Mouse (Mus musculus) heart, embryonic 10.5 days (tissue): ENCODE results near the gene Podxl. TPM values are rescaled to one million over a fixed set of nuclear protein-coding genes. Genes with fewer than 3 reads are reported as not detected.

ENCODE experiments used
- DNase-seq: peaks from one replicate; pipeline ENCODE4 v3.0.0-alpha.2; 2017; ENCODE audit warnings: low spot score
- H3K27ac ChIP-seq: fragments of 300-500 bp; sonication (generic); 2 replicates; pipeline ENCODE4 v1.5.1; 2016; ENCODE audit warnings: mild to moderate bottlenecking
- H3K27me3 ChIP-seq: fragments of 300-500 bp; sonication (generic); 2 replicates; pipeline ENCODE4 v1.6.1; 2016; ENCODE audit warnings: mild to moderate bottlenecking; ENCODE audit not compliant: poor library complexity, insufficient read depth, severe bottlenecking
- H3K36me3 ChIP-seq: fragments of 300-500 bp; sonication (generic); 2 replicates; pipeline ENCODE4 v1.6.1; 2016; ENCODE audit warnings: mild to moderate bottlenecking, moderate library complexity
- H3K4me1 ChIP-seq: fragments of 300-500 bp; sonication (generic); 2 replicates; pipeline ENCODE4 v1.6.1; 2016; ENCODE audit warnings: mild to moderate bottlenecking
- H3K4me3 ChIP-seq: fragments of 300-500 bp; sonication (generic); 2 replicates; pipeline ENCODE4 v1.5.1; 2016; ENCODE audit warnings: mild to moderate bottlenecking, moderate library complexity
- H3K9me3 ChIP-seq: fragments of 300-500 bp; sonication (generic); 2 replicates; pipeline ENCODE4 v1.6.1; 2016; ENCODE audit warnings: mild to moderate bottlenecking, moderate library complexity
- WGBS: fragments of 180-500 bp; shearing (Covaris S2); methylation state at CpG from one replicate; pipeline ENCODE4 v1.1.7; 2016; 5-methylcytosine and 5-hydroxymethylcytosine counted together
- polyA plus RNA-seq: library from polyadenylated mRNA; unstranded; fragments of >200 nt; fragmentation: Nextera tagmentation; extraction: Ambion mirVana; gene quantifications from 2 replicates; pipeline ENCODE4 v1.2.1, GENCODE M21; 2016

Podxl gene
- 47.6 and 62.0 TPM in 2 replicates for polyA plus RNA-seq

DNA sequence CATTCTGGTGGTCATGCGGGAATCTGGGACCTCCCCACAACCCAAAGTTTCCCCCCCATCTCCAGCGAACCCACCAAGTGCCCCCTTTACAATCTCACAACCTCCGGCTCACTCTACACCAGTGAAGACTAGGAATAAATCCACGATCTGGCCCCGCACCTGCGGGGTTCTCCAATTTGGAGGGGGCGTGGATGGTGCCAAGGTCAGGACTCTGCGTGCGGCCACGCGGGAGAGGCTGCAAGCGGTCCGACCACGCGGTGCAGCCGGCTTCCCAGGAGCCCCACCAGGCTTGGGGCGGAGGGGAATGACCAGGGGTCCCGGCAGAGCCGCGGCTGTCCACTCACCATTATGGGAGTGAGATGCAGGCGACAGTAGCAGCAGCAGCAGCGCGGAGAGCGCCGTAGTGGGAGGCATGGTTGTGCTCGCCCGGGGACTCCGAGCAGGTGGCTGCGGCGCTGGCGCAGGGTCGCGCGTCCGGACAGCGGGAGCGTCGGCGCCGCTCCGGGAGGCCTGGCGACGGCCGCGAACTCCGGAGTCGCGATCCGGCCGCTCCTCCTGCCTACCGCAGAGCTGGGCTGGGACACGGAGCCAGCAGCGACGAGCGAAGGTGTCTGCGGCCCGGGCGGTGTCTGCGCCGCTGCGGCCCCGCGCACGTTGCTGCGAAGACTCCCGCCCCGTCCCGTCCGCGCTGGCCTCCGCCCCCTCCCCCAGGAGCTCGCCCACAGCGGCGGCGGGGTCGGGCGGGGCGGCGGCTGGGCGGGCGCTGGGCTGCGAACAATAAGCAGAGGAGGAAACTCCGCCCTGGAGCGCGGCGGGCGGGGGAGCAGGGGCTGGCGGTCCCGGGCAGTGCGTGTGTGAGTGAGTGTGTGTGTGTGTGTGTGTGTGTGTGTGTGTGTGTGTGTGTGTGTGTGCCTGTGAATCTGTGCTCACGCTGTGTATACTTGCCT lies at the start of gene Podxl:
Podxl (minus strand) TSS at position 747 of the 947 bp plus-strand sequence.
- H3K27me3 ChIP-seq, result 0 out of 2 replicates have a peak, but pooled peaks cover 6% of the 10 kb centered on the region
- peak within 1 kb of the TSS; percentile 86 for H3K4me3 ChIP-seq
- WGBS, result under 1% methylated on average over 81 of the region's 91 CpGs
- H3K4me1 ChIP-seq, result peaks cover 78% of the 10 kb centered on the region
- peak; percentile 95 for DNase-seq
- no peaks in the 10 kb centered on the region for H3K36me3 ChIP-seq
- peak within 1 kb of the TSS; percentile 93 for H3K27ac ChIP-seq
- H3K9me3 ChIP-seq, result no peaks in the 10 kb centered on the region

DNA sequence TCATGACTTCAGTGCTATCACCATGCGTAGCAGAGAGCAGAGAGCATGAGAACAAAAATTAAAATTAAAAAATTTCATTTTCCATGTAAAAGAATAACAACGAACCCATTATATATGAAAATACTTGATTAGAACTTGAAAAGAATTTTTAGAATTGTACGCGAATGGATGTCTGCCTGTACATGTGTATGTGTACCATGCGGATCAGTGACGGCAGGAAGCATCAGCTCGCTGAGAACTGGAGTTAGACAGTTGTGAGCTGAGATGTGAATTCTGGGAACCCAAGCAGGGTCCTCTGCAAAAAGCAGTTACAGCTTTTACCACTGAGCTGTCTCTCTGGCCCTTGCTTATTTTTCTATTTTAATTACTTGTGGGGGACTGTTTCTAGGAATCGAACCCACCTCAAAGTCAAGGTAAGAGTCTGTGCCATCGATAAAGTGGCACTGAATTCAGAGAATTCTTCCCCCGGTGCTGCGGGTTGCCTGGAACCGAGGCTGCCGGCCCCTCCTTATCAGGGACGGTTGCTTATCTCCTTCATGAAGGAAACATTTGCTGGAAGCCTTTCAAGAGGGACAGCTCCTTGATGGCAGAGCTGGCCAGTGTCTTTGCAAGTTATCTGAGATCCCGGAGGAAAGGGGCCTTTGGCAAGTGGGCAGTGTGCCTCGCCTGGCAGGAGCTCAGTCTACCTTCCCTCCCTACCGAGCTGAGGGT lies 48.9 kb upstream of the Podxl start:
- peak overlapping the region; percentile 90 for H3K27ac ChIP-seq
- DNase-seq, result peak; percentile 88
- H3K4me1 ChIP-seq, result peaks cover 65% of the 10 kb centered on the region
- peak overlapping the region; percentile 27; the same call in 1 of the 2 replicates for H3K4me3 ChIP-seq
- H3K9me3 ChIP-seq, result no peaks in the 10 kb centered on the region
- H3K36me3 ChIP-seq, result no peaks in the 10 kb centered on the region
- H3K27me3 ChIP-seq, result no peaks in the 10 kb centered on the region
- WGBS, result 26% methylated on average over 17 of the region's 17 CpGs

DNA sequence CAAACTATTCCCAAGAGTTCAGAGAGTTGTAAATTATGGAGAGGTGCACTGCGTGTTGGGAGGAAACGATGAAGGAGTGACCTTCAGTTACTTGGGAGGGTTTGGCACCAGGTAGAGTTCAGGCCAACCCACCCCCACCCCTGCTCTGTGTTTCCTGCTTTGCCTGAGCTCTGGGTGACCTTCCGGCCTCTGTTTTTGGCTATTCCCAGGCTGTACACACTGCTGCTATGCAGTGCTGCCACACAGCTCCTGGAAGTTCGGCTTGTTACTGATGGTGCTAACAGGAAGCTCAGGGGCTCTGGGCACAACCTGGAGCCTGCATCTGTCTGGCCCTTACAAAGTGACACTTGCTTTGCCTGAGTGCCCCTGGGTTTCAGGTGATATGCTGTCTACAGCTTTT lies 42.6 kb upstream of the Podxl start:
- Histone ChIP-seq H3K36me3 (no peaks in the 10 kb centered on the region), H3K4me1 (peaks cover 47% of the 10 kb centered on the region), H3K27ac (peak overlapping the region; percentile 37; the same call in 1 of the 2 replicates), H3K27me3 (no peaks in the 10 kb centered on the region), H3K9me3 (no peaks in the 10 kb centered on the region), H3K4me3 (no peak overlapping the region)
- WGBS, result 56% methylated on average over 4 of the region's 4 CpGs
- DNase-seq, result no peak

DNA sequence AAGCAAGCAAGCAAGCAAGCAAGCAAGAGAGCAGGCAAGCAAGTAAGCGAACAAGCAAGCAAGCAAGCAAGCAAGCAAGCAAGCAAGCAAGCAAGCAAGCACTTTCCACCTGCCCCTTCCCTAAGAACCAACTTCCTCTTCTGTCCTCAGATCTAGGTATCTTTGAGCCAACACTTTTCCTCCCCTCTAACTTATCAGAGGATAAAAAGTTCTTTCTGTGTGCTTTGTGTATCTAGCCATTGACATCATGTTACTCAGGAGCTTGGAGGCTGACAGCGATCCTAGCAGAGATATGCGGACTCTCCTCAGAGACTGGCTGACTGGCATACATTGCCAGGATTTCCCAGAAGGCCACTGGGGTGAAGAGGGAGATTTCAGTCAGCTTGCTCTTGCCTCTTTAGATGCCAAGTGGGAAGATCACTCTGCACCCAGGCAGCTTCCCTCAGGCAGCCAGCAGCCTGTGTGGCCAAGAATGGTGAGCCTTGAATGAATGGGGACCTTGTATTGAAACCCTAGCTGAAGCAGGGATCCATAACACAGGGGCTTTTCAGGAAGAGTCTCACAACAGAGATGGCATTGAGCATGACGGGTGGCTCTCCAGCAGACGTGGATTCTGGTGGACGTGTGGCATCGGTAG lies 41.0 kb upstream of the Podxl start:
- 87% methylated on average over 7 of the region's 7 CpGs for WGBS
- DNase-seq, result no peak

DNA sequence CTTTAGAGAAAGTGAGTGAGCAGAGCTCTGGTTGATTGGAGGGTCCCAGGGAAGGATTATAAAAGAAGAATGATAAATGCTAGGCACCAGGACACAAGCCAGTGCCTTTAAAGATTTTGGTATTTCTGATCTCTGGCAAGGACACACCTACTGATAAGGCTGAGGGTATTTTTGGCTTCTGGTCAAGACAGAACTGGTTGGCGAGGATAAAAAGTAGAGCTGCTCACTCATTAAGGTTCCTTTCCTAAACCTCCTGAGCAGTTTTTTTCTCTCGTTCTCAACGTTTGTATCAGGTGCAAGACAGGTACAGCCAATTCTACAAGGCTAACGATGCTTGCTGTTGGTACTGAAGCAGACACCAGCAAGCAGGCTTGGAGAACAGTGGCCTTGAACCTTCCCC lies 38.7 kb upstream of the Podxl start:
- H3K36me3 ChIP-seq, result no peaks in the 10 kb centered on the region
- 51% methylated on average over 4 of the region's 4 CpGs for WGBS
- DNase-seq, result no peak
- no peak overlapping the region for H3K4me3 ChIP-seq
- H3K27me3 ChIP-seq, result no peaks in the 10 kb centered on the region
- peaks cover 59% of the 10 kb centered on the region for H3K4me1 ChIP-seq
- H3K9me3 ChIP-seq, result no peaks in the 10 kb centered on the region
- peak overlapping the region; percentile 29; the same call in 1 of the 2 replicates for H3K27ac ChIP-seq

More for the DNA sequence above, 41.0 kb upstream of the Podxl start:
- H3K9me3 ChIP-seq, result no peaks in the 10 kb centered on the region
- peaks cover 54% of the 10 kb centered on the region for H3K4me1 ChIP-seq
- no peak overlapping the region for H3K27ac ChIP-seq
- no peaks in the 10 kb centered on the region for H3K36me3 ChIP-seq
- H3K27me3 ChIP-seq, result no peaks in the 10 kb centered on the region
- no peak overlapping the region for H3K4me3 ChIP-seq

DNA sequence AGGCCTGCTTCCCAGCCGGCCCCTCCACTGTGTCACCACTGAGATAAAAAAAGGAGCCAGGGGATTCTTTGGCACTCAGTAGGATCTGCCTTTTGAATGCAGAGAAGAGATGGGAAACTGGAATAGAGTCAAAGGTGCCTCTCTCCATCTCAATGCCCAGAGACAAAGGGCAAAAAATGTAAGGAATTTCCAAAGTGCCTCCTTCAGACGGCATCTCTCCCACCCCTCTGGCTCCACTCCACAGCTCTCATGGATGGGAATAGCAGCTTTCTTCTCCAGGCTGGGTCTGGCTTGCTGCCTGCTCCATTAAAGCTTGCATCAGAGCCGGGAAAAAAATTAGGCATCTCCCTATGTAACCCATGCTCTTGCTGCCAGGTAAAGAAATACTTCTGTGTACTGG lies 37.4 kb upstream of the Podxl start:
- H3K4me1 ChIP-seq, result peaks cover 63% of the 10 kb centered on the region
- WGBS, result 20% methylated on average over 3 of the region's 3 CpGs

DNA sequence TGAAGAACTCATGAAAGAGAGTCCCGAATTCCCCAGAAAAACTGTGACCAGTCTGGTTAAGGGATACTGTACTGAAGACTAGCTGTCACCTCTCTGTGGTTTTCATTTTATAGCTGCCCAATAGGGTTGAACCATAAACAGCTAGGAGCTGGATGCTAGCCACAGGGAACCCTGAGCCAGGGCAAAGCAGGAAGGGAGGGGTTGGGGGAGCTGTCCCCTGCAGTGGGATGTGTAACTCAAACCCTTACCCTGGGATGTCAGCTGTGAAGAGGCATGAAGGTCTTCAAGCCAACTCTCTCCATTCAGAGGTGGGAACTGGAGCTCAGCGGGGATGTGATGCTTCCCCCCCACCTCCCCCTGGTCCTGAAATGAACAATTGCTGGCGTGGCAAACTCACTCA lies 36.1 kb upstream of the Podxl start:
- no peak overlapping the region for H3K4me3 ChIP-seq
- no peaks in the 10 kb centered on the region for H3K27me3 ChIP-seq
- H3K27ac ChIP-seq, result peak overlapping the region; percentile 2; the same call in 1 of the 2 replicates
- 51% methylated on average over 3 of the region's 3 CpGs for WGBS
- H3K36me3 ChIP-seq, result no peaks in the 10 kb centered on the region
- no peak for DNase-seq
- H3K4me1 ChIP-seq, result peaks cover 55% of the 10 kb centered on the region
- H3K9me3 ChIP-seq, result no peaks in the 10 kb centered on the region

More for the DNA sequence above, 37.4 kb upstream of the Podxl start:
- no peaks in the 10 kb centered on the region for H3K9me3 ChIP-seq
- DNase-seq, result no peak
- no peak overlapping the region for H3K4me3 ChIP-seq
- peak overlapping the region; percentile 70 for H3K27ac ChIP-seq
- H3K27me3 ChIP-seq, result no peaks in the 10 kb centered on the region
- no peaks in the 10 kb centered on the region for H3K36me3 ChIP-seq

DNA sequence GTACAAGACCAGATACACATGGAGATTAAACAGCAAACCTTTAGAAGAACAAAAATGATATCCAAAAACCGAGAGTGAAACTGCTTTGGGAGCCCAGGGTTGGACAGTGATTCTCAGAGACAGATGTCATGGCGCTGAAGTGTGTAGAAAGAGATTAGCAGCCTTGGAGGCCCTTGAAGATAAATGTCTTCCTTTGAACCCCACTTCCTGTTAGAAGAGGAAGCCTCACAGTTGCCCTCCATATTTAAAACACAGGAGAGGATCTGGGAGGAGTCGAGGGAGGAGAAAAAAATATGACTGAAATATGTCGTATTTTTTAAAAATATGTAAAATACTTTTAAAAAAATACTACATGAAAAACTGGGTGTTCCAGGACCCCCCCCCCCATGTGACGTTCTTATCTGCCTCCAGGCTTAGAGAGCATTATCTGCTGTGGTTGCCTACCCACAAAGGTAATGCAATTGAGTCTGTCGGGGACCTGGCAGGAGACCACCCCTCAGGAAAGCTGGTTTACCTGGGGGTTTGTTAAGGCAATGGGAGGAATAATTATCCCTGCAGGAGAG lies 34.6 kb upstream of the Podxl start:
- peaks cover 61% of the 10 kb centered on the region for H3K4me1 ChIP-seq
- peak; percentile 74 for DNase-seq
- H3K27me3 ChIP-seq, result no peaks in the 10 kb centered on the region
- H3K9me3 ChIP-seq, result no peaks in the 10 kb centered on the region
- no peak overlapping the region for H3K4me3 ChIP-seq
- H3K27ac ChIP-seq, result no peak overlapping the region
- 62% methylated on average over 6 of the region's 6 CpGs for WGBS
- no peaks in the 10 kb centered on the region for H3K36me3 ChIP-seq

DNA sequence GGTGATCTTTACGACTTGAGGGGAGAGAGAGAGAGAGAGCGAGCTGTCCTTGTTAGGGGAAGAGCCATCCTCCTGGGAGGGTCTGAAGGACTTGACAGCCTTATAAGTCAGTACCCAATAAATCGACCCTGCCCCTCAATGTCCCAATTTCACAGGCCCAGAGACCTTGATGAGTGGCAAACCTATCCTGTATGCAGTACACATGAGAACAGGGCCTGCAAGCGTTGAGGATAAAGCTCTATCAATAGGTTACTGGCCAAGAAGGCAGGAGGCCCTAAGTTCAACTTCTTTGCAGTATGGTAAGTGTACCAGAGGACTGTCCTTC lies 33.3 kb upstream of the Podxl start:
- WGBS, result 53% methylated on average over 4 of the region's 4 CpGs
- no peaks in the 10 kb centered on the region for H3K36me3 ChIP-seq
- H3K9me3 ChIP-seq, result no peaks in the 10 kb centered on the region
- H3K27ac ChIP-seq, result peak overlapping the region; percentile 83
- no peak overlapping the region for H3K4me3 ChIP-seq
- H3K27me3 ChIP-seq, result no peaks in the 10 kb centered on the region
- H3K4me1 ChIP-seq, result peaks cover 63% of the 10 kb centered on the region
- no peak for DNase-seq

DNA sequence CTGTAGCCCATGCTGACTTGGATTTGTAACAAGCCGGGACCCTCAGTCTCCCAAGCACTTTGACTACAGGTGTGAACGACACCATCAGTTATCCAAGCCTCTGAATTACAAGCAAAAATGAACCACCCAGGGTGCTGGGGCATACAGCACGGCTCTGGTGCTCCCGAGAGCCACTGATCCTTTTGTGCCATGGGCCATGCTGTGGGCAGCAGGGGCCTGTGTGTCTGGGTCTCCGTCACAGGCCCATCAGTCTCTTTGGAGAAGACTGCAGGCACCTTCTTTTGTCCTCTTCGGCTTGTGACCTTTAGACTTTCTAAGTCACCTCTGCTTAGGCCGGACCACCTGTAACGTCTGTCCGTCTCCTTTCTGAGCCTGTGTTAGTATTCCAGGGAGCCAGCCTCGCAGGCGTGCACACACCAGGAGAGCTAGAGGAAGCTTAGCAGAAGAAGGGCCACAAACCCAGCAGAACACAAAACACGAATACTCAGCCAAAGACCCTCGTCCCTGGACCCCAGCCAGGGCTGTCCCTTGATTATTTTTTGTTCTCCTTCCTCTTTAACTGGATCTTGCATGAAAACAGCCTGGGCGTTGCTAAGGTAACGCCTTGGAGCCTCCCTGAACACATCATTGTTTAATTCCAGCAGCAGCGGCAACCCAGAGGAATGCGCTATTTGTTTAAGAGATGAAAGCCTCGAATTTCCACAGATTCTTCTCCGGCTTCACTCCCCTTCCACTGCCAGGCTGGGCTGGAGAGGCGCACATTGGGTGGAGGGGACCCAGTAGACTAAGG lies 32.8 kb upstream of the Podxl start:
- DNase-seq, result peak; percentile 87
- Histone ChIP-seq H3K4me3 (no peak overlapping the region), H3K9me3 (no peaks in the 10 kb centered on the region), H3K27ac (peak overlapping the region; percentile 83), H3K27me3 (no peaks in the 10 kb centered on the region), H3K4me1 (peaks cover 63% of the 10 kb centered on the region), H3K36me3 (no peaks in the 10 kb centered on the region)
- WGBS, result 41% methylated on average over 20 of the region's 20 CpGs

DNA sequence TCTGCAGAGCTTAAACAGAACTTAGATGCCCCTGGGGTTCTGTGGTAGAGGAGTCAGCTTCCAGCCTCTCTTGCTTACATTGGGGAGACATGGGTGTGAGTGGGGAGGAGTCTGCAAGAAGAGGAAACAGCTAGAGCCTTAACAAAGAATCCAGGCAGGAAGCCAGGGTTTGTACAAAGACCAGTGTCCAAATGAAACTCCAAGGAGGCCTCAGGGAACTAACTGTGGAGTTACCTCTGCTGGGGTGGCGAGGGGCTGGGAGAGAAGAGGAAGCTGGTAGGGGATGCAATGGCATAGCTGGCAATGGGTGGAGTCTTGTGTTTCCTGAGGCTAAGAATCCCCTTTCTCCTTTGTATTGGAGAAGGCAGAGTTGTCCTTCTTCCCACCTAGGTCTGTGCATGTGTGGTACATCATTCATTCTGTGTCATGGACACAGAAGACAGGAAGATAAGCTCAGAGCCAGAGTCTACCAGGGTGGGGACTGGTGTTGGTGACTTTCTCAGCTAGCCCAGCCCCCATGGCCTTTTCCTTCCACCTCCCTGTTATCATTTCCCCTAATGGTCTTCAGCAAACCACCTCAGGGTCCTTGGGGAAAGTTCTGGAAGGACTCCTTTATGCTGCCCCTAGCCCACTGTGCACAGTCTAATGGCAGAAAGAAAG lies 28.9 kb upstream of the Podxl start:
- Histone ChIP-seq H3K27me3 (no peaks in the 10 kb centered on the region), H3K4me3 (no peak overlapping the region), H3K9me3 (no peaks in the 10 kb centered on the region), H3K4me1 (peaks cover 63% of the 10 kb centered on the region), H3K27ac (peak overlapping the region; percentile 74), H3K36me3 (no peaks in the 10 kb centered on the region)
- whole genome bisulfite sequencing, result 72% methylated on average over 1 of the region's 1 CpGs
- no peak for DNase-seq
